Mouse (Mus musculus): ENCODE results near the gene Bptf. TPM values are rescaled to one million over a fixed set of nuclear protein-coding genes. Genes with fewer than 3 reads are reported as not detected.
"Not testable (repeated sequence)": the region's sequence is repeated elsewhere in the genome, so short reads cannot be mapped to it uniquely, and the experiment has no call there.

Gene Bptf
- total RNA-seq, 2 experiments from 2014 or later = 88.8 to 90.4 TPM

GRCm38 (mm10) chr11:107059634-107060033 lies 72.3 kb downstream of the Bptf start:
- intact Hi-C loops (cut with DNase I) = loop anchor here (10.0 kb wide), 1 partner anchor 115 kb away; no protein-coding TSS in a partner anchor
- DNase-seq = not testable (repeated sequence)

GRCm38 (mm10) chr11:107057391-107057790 lies 74.5 kb downstream of the Bptf start:
- DNase-seq = no peak
- intact Hi-C loops (cut with DNase I) = no loop called here

GRCm38 (mm10) chr11:107054870-107055269 lies 77.1 kb downstream of the Bptf start:
- intact Hi-C loops (cut with DNase I) = no loop called here
- no peak for DNase-seq

GRCm38 (mm10) chr11:107046766-107047620 lies 84.9 kb downstream of the Bptf start:
- no peak for DNase-seq
- intact Hi-C loops (cut with DNase I) = no loop called here

- DNase-seq = no peak
- intact Hi-C loops (cut with DNase I) = no loop called here
Observed at GRCm38 (mm10) chr11:107045546-107045945, 86.4 kb downstream of the Bptf start.

- peak; percentile 70 for DNase-seq
- intact Hi-C loops (cut with DNase I) = no loop called here
Observed at GRCm38 (mm10) chr11:107044321-107044720, 87.6 kb downstream of the Bptf start.

- intact Hi-C loops (cut with DNase I) = no loop called here
- DNase-seq = no peak
Observed at GRCm38 (mm10) chr11:107043361-107043760, 88.6 kb downstream of the Bptf start.

GRCm38 (mm10) chr11:107041396-107041795 lies 90.5 kb downstream of the Bptf start:
- no peak for DNase-seq
- intact Hi-C loops (cut with DNase I) = no loop called here

- DNase-seq = no peak
Observed at GRCm38 (mm10) chr11:107039417-107039816, 92.5 kb downstream of the Bptf start.

GRCm38 (mm10) chr11:107034085-107034810 lies 97.7 kb downstream of the Bptf start:
- DNase-seq = no peak
- intact Hi-C loops (cut with DNase I) = no loop called here

More at GRCm38 (mm10) chr11:107039417-107039816, 92.5 kb downstream of the Bptf start:
- intact Hi-C loops (cut with DNase I) = no loop called here

- no peak for DNase-seq
- intact Hi-C loops (cut with DNase I) = no loop called here
Observed at GRCm38 (mm10) chr11:107031635-107032034, 100.3 kb downstream of the Bptf start.

GRCm38 (mm10) chr11:107029536-107029935 lies 102.4 kb downstream of the Bptf start:
- no peak for DNase-seq
- intact Hi-C loops (cut with DNase I) = no loop called here

- DNase-seq = no peak
- intact Hi-C loops (cut with DNase I) = no loop called here
Observed at GRCm38 (mm10) chr11:107028754-107029153, 103.2 kb downstream of the Bptf start.

GRCm38 (mm10) chr11:107028275-107028618 lies 103.7 kb downstream of the Bptf start:
- no peak for DNase-seq
- intact Hi-C loops (cut with DNase I) = no loop called here

GRCm38 (mm10) chr11:107027431-107028274 lies 104.3 kb downstream of the Bptf start:
- peak; percentile 90 for DNase-seq
- intact Hi-C loops (cut with DNase I) = no loop called here

GRCm38 (mm10) chr11:107026554-107027430 lies 105.1 kb downstream of the Bptf start:
- intact Hi-C loops (cut with DNase I) = no loop called here
- no peak for DNase-seq

GRCm38 (mm10) chr11:107025411-107026321 lies 106.3 kb downstream of the Bptf start, which contains the start of gene 1810010H24Rik:
1810010H24Rik (plus strand) TSS chr11:107025681.
- DNase-seq = peak; percentile 46
- intact Hi-C loops (cut with DNase I) = no loop called here

- no peak for DNase-seq
- intact Hi-C loops (cut with DNase I) = no loop called here
Observed at GRCm38 (mm10) chr11:107024406-107024805, 107.5 kb downstream of the Bptf start.

All from left cerebral cortex, postnatal 4 days (tissue).